Mouse (Mus musculus) stomach, postnatal 0 days (tissue): ENCODE data around the gene Ank3.

ENCODE experiments used
- CTCF ChIP-seq: IDR thresholded peaks from 2 replicates; pipeline ENCODE4 v1.5.1; 2016; ENCODE audit warnings: antibody characterized with exemption, low read depth, mild to moderate bottlenecking, moderate library complexity
- EP300 ChIP-seq: optimal IDR thresholded peaks from 2 replicates; pipeline ENCODE3; 2016; ENCODE audit warnings: antibody characterized with exemption

GRCm38 (mm10) chr10:69705806-69706768, 307.5 kb downstream of the Ank3 start:
- no peak for TF ChIP-seq CTCF
- TF ChIP-seq EP300: no peak
